Mouse (Mus musculus): ENCODE results near the gene Brd2. TPM values are rescaled to one million over a fixed set of nuclear protein-coding genes. Genes with fewer than 3 reads are reported as not detected.

Brd2 gene
- polyA plus RNA-seq, 1 experiment from 2014 or later: 116 TPM

- H3K27ac ChIP-seq (ENCODE audit: low read depth, low read length): no peak overlapping the region
- 6% methylated on average over 12 of the region's 12 CpGs for WGBS
- H3K9ac ChIP-seq (ENCODE audit: low read length): no peak overlapping the region; the same call in 1 of the 2 replicates
- 0 out of 2 replicates have a peak, but pooled peaks cover 4% of the 10 kb centered on the region for H3K4me1 ChIP-seq (ENCODE audit: control insufficient read depth, insufficient read depth, low read length)
- H3K9me3 ChIP-seq (ENCODE audit: control insufficient read depth, low read length): no peaks in the 10 kb centered on the region
- DNase-seq (ENCODE audit: low spot score): peak; percentile 93
- ATAC-seq (ENCODE audit: insufficient read depth, low FRiP score, low TSS enrichment): 0 out of 2 replicates have a peak, but pooled peaks have one; percentile 27
- H3K36me3 ChIP-seq (ENCODE audit: control insufficient read depth, insufficient read depth, low read length): no peaks in the 10 kb centered on the region
- 0 out of 2 replicates have a peak overlapping the region, but pooled peaks have one; percentile 8 for H3K4me3 ChIP-seq (ENCODE audit: low read depth, low read length)
- H3K4me2 ChIP-seq (ENCODE audit: low read depth): peak overlapping the region; percentile 28; the same call in 1 of the 2 replicates
- no peaks in the 10 kb centered on the region for H3K27me3 ChIP-seq (ENCODE audit: control insufficient read depth, insufficient read depth, low read length)
Measured at GRCm38 (mm10) chr17:34101604-34102032, 20.8 kb downstream of the Brd2 start.

- no peaks in the 10 kb centered on the region for H3K36me3 ChIP-seq (ENCODE audit: control insufficient read depth, insufficient read depth, low read length)
- H3K9me3 ChIP-seq (ENCODE audit: control insufficient read depth, low read length): no peaks in the 10 kb centered on the region
- no peak overlapping the region for H3K9ac ChIP-seq (ENCODE audit: low read length)
- 0 out of 2 replicates have a peak, but pooled peaks cover 4% of the 10 kb centered on the region for H3K4me1 ChIP-seq (ENCODE audit: control insufficient read depth, insufficient read depth, low read length)
- H3K4me2 ChIP-seq (ENCODE audit: low read depth): no peak overlapping the region; the same call in 1 of the 2 replicates
- WGBS: 37% methylated on average over 5 of the region's 5 CpGs
- H3K27me3 ChIP-seq (ENCODE audit: control insufficient read depth, insufficient read depth, low read length): no peaks in the 10 kb centered on the region
- 0 out of 2 replicates have a peak, but pooled peaks have one; percentile 23 for ATAC-seq (ENCODE audit: insufficient read depth, low FRiP score, low TSS enrichment)
- no peak for DNase-seq (ENCODE audit: low spot score)
- no peak overlapping the region for H3K27ac ChIP-seq (ENCODE audit: low read depth, low read length)
- H3K4me3 ChIP-seq (ENCODE audit: low read depth, low read length): no peak overlapping the region
Measured at GRCm38 (mm10) chr17:34101185-34101584, 21.2 kb downstream of the Brd2 start.

GRCm38 (mm10) chr17:34099531-34099930 is 22.9 kb downstream of the Brd2 start:
- no peak overlapping the region for H3K4me3 ChIP-seq (ENCODE audit: low read depth, low read length)
- 0 out of 2 replicates have a peak, but pooled peaks cover 4% of the 10 kb centered on the region for H3K4me1 ChIP-seq (ENCODE audit: control insufficient read depth, insufficient read depth, low read length)
- 68% methylated on average over 5 of the region's 5 CpGs for WGBS
- no peaks in the 10 kb centered on the region for H3K9me3 ChIP-seq (ENCODE audit: control insufficient read depth, low read length)
- no peak overlapping the region for H3K9ac ChIP-seq (ENCODE audit: low read length)
- no peaks in the 10 kb centered on the region for H3K36me3 ChIP-seq (ENCODE audit: control insufficient read depth, insufficient read depth, low read length)
- no peak overlapping the region for H3K4me2 ChIP-seq (ENCODE audit: low read depth)
- ATAC-seq (ENCODE audit: insufficient read depth, low FRiP score, low TSS enrichment): no peak
- H3K27ac ChIP-seq (ENCODE audit: low read depth, low read length): no peak overlapping the region
- no peaks in the 10 kb centered on the region for H3K27me3 ChIP-seq (ENCODE audit: control insufficient read depth, insufficient read depth, low read length)
- no peak for DNase-seq (ENCODE audit: low spot score)

GRCm38 (mm10) chr17:34098709-34099479 is 23.5 kb downstream of the Brd2 start:
- DNase-seq (ENCODE audit: low spot score): no peak
- no peak for ATAC-seq (ENCODE audit: insufficient read depth, low FRiP score, low TSS enrichment)
- H3K9me3 ChIP-seq (ENCODE audit: control insufficient read depth, low read length): no peaks in the 10 kb centered on the region
- H3K27ac ChIP-seq (ENCODE audit: low read depth, low read length): no peak overlapping the region
- 60% methylated on average over 10 of the region's 10 CpGs for WGBS
- H3K4me2 ChIP-seq (ENCODE audit: low read depth): no peak overlapping the region
- H3K4me3 ChIP-seq (ENCODE audit: low read depth, low read length): no peak overlapping the region
- 0 out of 2 replicates have a peak, but pooled peaks cover 4% of the 10 kb centered on the region for H3K4me1 ChIP-seq (ENCODE audit: control insufficient read depth, insufficient read depth, low read length)
- no peaks in the 10 kb centered on the region for H3K27me3 ChIP-seq (ENCODE audit: control insufficient read depth, insufficient read depth, low read length)
- H3K9ac ChIP-seq (ENCODE audit: low read length): no peak overlapping the region
- H3K36me3 ChIP-seq (ENCODE audit: control insufficient read depth, insufficient read depth, low read length): no peaks in the 10 kb centered on the region

GRCm38 (mm10) chr17:34097272-34097671 is 25.2 kb downstream of the Brd2 start:
- no peaks in the 10 kb centered on the region for H3K27me3 ChIP-seq (ENCODE audit: control insufficient read depth, insufficient read depth, low read length)
- H3K4me2 ChIP-seq (ENCODE audit: low read depth): no peak overlapping the region
- H3K4me3 ChIP-seq (ENCODE audit: low read depth, low read length): no peak overlapping the region
- no peaks in the 10 kb centered on the region for H3K36me3 ChIP-seq (ENCODE audit: control insufficient read depth, insufficient read depth, low read length)
- 0 out of 2 replicates have a peak, but pooled peaks cover 4% of the 10 kb centered on the region for H3K4me1 ChIP-seq (ENCODE audit: control insufficient read depth, insufficient read depth, low read length)
- no peak for DNase-seq (ENCODE audit: low spot score)
- no peak overlapping the region for H3K9ac ChIP-seq (ENCODE audit: low read length)
- 63% methylated on average over 5 of the region's 5 CpGs for WGBS
- no peaks in the 10 kb centered on the region for H3K9me3 ChIP-seq (ENCODE audit: control insufficient read depth, low read length)
- ATAC-seq (ENCODE audit: insufficient read depth, low FRiP score, low TSS enrichment): no peak
- H3K27ac ChIP-seq (ENCODE audit: low read depth, low read length): no peak overlapping the region

- H3K4me2 ChIP-seq (ENCODE audit: low read depth): no peak overlapping the region
- H3K9me3 ChIP-seq (ENCODE audit: control insufficient read depth, low read length): no peaks in the 10 kb centered on the region
- WGBS: 72% methylated on average over 3 of the region's 3 CpGs
- H3K4me3 ChIP-seq (ENCODE audit: low read depth, low read length): no peak overlapping the region
- DNase-seq (ENCODE audit: low spot score): no peak
- H3K36me3 ChIP-seq (ENCODE audit: control insufficient read depth, insufficient read depth, low read length): no peaks in the 10 kb centered on the region
- 0 out of 2 replicates have a peak, but pooled peaks cover 2% of the 10 kb centered on the region for H3K4me1 ChIP-seq (ENCODE audit: control insufficient read depth, insufficient read depth, low read length)
- H3K9ac ChIP-seq (ENCODE audit: low read length): no peak overlapping the region
- no peaks in the 10 kb centered on the region for H3K27me3 ChIP-seq (ENCODE audit: control insufficient read depth, insufficient read depth, low read length)
- H3K27ac ChIP-seq (ENCODE audit: low read depth, low read length): no peak overlapping the region
- ATAC-seq (ENCODE audit: insufficient read depth, low FRiP score, low TSS enrichment): no peak
Measured at GRCm38 (mm10) chr17:34096497-34097010, 25.9 kb downstream of the Brd2 start.

- no peak overlapping the region for H3K4me3 ChIP-seq (ENCODE audit: low read depth, low read length)
- DNase-seq (ENCODE audit: low spot score): no peak
Measured at GRCm38 (mm10) chr17:34094283-34095035, 28.0 kb downstream of the Brd2 start.

GRCm38 (mm10) chr17:34093199-34093874 is 29.1 kb downstream of the Brd2 start:
- Histone ChIP-seq H3K9ac (ENCODE audit: low read length) (no peak overlapping the region), H3K36me3 (ENCODE audit: control insufficient read depth, insufficient read depth, low read length) (no peaks in the 10 kb centered on the region), H3K4me1 (ENCODE audit: control insufficient read depth, insufficient read depth, low read length) (no peaks in the 10 kb centered on the region), H3K27me3 (ENCODE audit: control insufficient read depth, insufficient read depth, low read length) (no peaks in the 10 kb centered on the region), H3K27ac (ENCODE audit: low read depth, low read length) (no peak overlapping the region), H3K4me2 (ENCODE audit: low read depth) (no peak overlapping the region), H3K4me3 (ENCODE audit: low read depth, low read length) (no peak overlapping the region), H3K9me3 (ENCODE audit: control insufficient read depth, low read length) (no peaks in the 10 kb centered on the region)
- WGBS: 35% methylated on average over 7 of the region's 7 CpGs
- DNase-seq (ENCODE audit: low spot score) (peak; percentile 68), ATAC-seq (ENCODE audit: insufficient read depth, low FRiP score, low TSS enrichment) (no peak)

More at GRCm38 (mm10) chr17:34094283-34095035, 28.0 kb downstream of the Brd2 start:
- Histone ChIP-seq H3K36me3 (ENCODE audit: control insufficient read depth, insufficient read depth, low read length) (no peaks in the 10 kb centered on the region), H3K27ac (ENCODE audit: low read depth, low read length) (no peak overlapping the region), H3K27me3 (ENCODE audit: control insufficient read depth, insufficient read depth, low read length) (no peaks in the 10 kb centered on the region), H3K4me1 (ENCODE audit: control insufficient read depth, insufficient read depth, low read length) (no peaks in the 10 kb centered on the region), H3K4me2 (ENCODE audit: low read depth) (no peak overlapping the region), H3K9me3 (ENCODE audit: control insufficient read depth, low read length) (no peaks in the 10 kb centered on the region), H3K9ac (ENCODE audit: low read length) (no peak overlapping the region)
- no peak for ATAC-seq (ENCODE audit: insufficient read depth, low FRiP score, low TSS enrichment)
- 84% methylated on average over 27 of the region's 27 CpGs for WGBS
